Mouse (Mus musculus): ENCODE data around the gene Cd209e.

Gene Cd209e

DNA sequence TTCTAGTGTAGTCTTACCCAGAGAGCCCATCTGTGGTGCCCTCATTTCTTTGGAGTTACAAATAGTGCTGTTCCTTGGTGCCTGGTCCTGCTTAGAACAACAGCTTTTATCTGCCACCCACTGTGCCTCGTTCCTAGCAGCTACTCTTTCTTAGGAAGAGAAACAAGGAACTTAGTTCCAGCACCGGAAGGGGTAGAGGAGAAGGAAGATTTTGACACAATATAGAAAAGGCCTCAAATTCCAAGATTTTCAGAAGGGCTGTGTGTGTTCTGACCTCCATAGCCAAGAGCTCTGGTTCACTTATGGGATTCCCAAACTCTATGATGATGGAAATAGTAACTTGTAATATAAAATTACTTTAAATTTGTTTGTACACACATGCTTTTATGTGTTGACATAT, at the start of gene Cd209e:
Gene Cd209e, minus strand, starts transcription at position 101 of the 400 bp plus-strand sequence.
- no peak for DNase-seq (ENCODE audit: low read depth, low spot score)

DNA sequence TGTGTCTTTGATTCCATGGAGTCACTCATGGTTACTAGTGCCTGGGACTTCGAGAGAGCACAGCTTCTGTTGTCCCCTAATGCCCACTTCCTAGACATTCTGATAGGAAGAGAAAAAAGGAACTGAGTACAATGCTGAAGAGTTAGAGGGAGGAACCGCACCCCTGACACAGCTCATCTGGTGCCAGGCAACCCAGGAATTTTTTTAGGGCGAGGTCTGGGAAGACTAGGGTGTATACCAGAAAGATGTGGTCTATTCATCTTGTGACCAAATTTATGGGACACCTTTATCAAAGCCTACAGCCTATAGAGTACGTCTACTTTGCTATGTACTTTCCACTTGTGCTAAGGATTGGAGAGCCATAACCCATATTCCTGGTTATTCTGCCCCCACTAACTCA, 24.3 kb upstream of the Cd209e start, which contains the start of gene Cd209d:
Gene Cd209d, minus strand, starts transcription at position 101 of the 400 bp plus-strand sequence.
- DNase-seq (ENCODE audit: low read depth, low spot score): no peak

DNA sequence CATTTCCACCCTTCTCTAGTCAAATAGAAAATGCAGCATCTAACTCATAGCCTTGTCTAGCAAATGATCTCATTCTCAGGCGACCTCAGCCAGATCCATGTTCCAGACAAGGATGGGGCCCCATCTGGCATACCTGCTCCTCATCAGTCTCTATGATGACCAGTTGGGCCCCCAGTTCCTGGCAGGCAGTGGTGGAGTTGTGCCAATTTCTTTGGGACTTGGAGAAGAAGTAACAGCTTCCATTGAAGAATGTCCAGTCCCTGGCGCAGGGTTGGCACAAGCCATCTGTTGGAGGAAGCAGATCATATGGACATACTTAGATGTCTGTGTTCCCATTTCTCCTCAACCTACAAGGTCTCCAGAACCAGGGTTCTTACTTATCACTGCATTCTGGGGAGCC, 22.0 kb upstream of the Cd209e start:
- DNase-seq (ENCODE audit: low read depth, low spot score): no peak

DNA sequence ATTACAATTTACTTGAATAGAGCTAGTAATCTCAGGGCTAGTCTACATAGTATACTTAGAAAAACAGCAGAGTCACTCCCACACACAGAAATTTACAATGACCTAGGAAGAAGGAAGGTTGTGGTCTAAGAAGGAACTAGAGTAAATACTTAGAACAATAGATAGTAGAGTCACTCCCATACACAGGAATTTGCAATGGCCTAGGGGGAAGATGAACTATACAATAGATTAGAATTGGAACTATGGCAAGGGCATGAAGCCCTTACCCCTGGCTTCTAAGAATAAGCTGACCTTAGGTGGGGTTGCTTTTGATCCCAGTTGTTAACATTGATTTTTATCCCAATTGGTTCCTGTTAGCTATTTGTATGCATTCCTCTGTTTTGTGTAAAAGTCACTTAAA, 8.6 kb upstream of the Cd209e start:
- peak; percentile 38 for DNase-seq (ENCODE audit: low read depth, low spot score)

DNA sequence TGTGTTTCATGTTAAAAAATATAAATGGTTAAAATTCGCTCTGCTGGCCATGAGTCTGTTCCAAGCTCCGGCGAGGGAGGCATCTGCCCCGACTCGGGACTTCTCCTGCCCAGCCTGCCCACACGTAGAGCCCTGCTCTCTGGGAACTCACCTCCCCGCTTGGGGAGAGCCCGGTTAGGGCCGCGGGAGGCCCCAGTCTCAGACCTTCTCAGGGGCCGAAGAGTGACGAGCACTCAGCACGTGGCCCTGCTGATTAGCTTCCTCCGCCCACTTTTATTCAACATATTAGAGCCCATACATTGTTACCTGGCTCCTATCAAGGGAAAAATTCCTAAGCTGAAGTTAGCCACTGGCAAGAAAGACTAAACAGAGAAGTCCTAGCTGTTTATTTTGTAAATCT, 51.0 kb downstream of the Cd209e start:
- DNase-seq (ENCODE audit: low read depth, low spot score): peak; percentile 78
